Mouse (Mus musculus): ENCODE measurements around the gene Zmynd8. TPM values are rescaled to one million over a fixed set of nuclear protein-coding genes. Genes with fewer than 3 reads are reported as not detected.

Gene Zmynd8
- polyA plus RNA-seq, 1 experiment from 2014 or later: 43.5 TPM

GRCm38 (mm10) chr2:165822478-165822877 lies 76.3 kb downstream of the Zmynd8 start:
- Histone ChIP-seq H3K9me3 (ENCODE audit: control insufficient read depth, low read length) (no peaks in the 10 kb centered on the region), H3K4me1 (ENCODE audit: control insufficient read depth, insufficient read depth, low read length) (peaks cover 3% of the 10 kb centered on the region; the same call in 1 of the 2 replicates), H3K36me3 (ENCODE audit: control insufficient read depth, insufficient read depth, low read length) (peaks cover 25% of the 10 kb centered on the region), H3K4me3 (ENCODE audit: low read depth, low read length) (no peak overlapping the region), H3K9ac (ENCODE audit: low read length) (no peak overlapping the region), H3K27me3 (ENCODE audit: control insufficient read depth, insufficient read depth, low read length) (no peaks in the 10 kb centered on the region), H3K27ac (replicated peaks; ENCODE audit: low read depth, low read length) (no peak overlapping the region), H3K4me2 (ENCODE audit: low read depth, severe bottlenecking) (no peak overlapping the region)
- DNase-seq (ENCODE audit: low spot score) (no peak), ATAC-seq (ENCODE audit: insufficient number of reproducible peaks, low FRiP score, low TSS enrichment, low read depth) (no peak)
- 91% methylated on average over 15 of the region's 15 CpGs for WGBS

GRCm38 (mm10) chr2:165821671-165822070 lies 77.1 kb downstream of the Zmynd8 start:
- DNase-seq (ENCODE audit: low spot score) (no peak), ATAC-seq (ENCODE audit: insufficient number of reproducible peaks, low FRiP score, low TSS enrichment, low read depth) (no peak)
- Histone ChIP-seq H3K36me3 (ENCODE audit: control insufficient read depth, insufficient read depth, low read length) (peaks cover 25% of the 10 kb centered on the region), H3K4me1 (ENCODE audit: control insufficient read depth, insufficient read depth, low read length) (no peaks in the 10 kb centered on the region), H3K27me3 (ENCODE audit: control insufficient read depth, insufficient read depth, low read length) (no peaks in the 10 kb centered on the region), H3K27ac (replicated peaks; ENCODE audit: low read depth, low read length) (no peak overlapping the region), H3K4me3 (ENCODE audit: low read depth, low read length) (no peak overlapping the region), H3K9me3 (ENCODE audit: control insufficient read depth, low read length) (no peaks in the 10 kb centered on the region), H3K4me2 (ENCODE audit: low read depth, severe bottlenecking) (no peak overlapping the region), H3K9ac (ENCODE audit: low read length) (no peak overlapping the region)
- WGBS: 89% methylated on average over 12 of the region's 12 CpGs

GRCm38 (mm10) chr2:165820504-165821095 lies 78.2 kb downstream of the Zmynd8 start:
- no peak for ATAC-seq (ENCODE audit: insufficient number of reproducible peaks, low FRiP score, low TSS enrichment, low read depth)
- Histone ChIP-seq H3K4me2 (ENCODE audit: low read depth, severe bottlenecking) (no peak overlapping the region), H3K9me3 (ENCODE audit: control insufficient read depth, low read length) (no peaks in the 10 kb centered on the region), H3K9ac (ENCODE audit: low read length) (no peak overlapping the region), H3K4me1 (ENCODE audit: control insufficient read depth, insufficient read depth, low read length) (no peaks in the 10 kb centered on the region), H3K4me3 (ENCODE audit: low read depth, low read length) (no peak overlapping the region), H3K27ac (replicated peaks; ENCODE audit: low read depth, low read length) (no peak overlapping the region), H3K27me3 (ENCODE audit: control insufficient read depth, insufficient read depth, low read length) (no peaks in the 10 kb centered on the region), H3K36me3 (ENCODE audit: control insufficient read depth, insufficient read depth, low read length) (peaks cover 25% of the 10 kb centered on the region)
- no peak for DNase-seq (ENCODE audit: low spot score)
- WGBS: 82% methylated on average over 15 of the region's 15 CpGs

GRCm38 (mm10) chr2:165820073-165820472 lies 78.7 kb downstream of the Zmynd8 start:
- Histone ChIP-seq H3K9ac (ENCODE audit: low read length) (no peak overlapping the region), H3K4me1 (ENCODE audit: control insufficient read depth, insufficient read depth, low read length) (no peaks in the 10 kb centered on the region), H3K4me2 (ENCODE audit: low read depth, severe bottlenecking) (no peak overlapping the region), H3K9me3 (ENCODE audit: control insufficient read depth, low read length) (no peaks in the 10 kb centered on the region), H3K27me3 (ENCODE audit: control insufficient read depth, insufficient read depth, low read length) (no peaks in the 10 kb centered on the region), H3K27ac (replicated peaks; ENCODE audit: low read depth, low read length) (no peak overlapping the region), H3K4me3 (ENCODE audit: low read depth, low read length) (no peak overlapping the region), H3K36me3 (ENCODE audit: control insufficient read depth, insufficient read depth, low read length) (peaks cover 24% of the 10 kb centered on the region)
- ATAC-seq (ENCODE audit: insufficient number of reproducible peaks, low FRiP score, low TSS enrichment, low read depth) (no peak), DNase-seq (ENCODE audit: low spot score) (no peak)
- 95% methylated on average over 3 of the region's 3 CpGs for WGBS

GRCm38 (mm10) chr2:165818985-165819948 lies 79.5 kb downstream of the Zmynd8 start:
- Histone ChIP-seq H3K27me3 (ENCODE audit: control insufficient read depth, insufficient read depth, low read length) (no peaks in the 10 kb centered on the region), H3K4me3 (ENCODE audit: low read depth, low read length) (no peak overlapping the region), H3K4me1 (ENCODE audit: control insufficient read depth, insufficient read depth, low read length) (no peaks in the 10 kb centered on the region), H3K9me3 (ENCODE audit: control insufficient read depth, low read length) (no peaks in the 10 kb centered on the region), H3K27ac (replicated peaks; ENCODE audit: low read depth, low read length) (no peak overlapping the region), H3K36me3 (ENCODE audit: control insufficient read depth, insufficient read depth, low read length) (peaks cover 26% of the 10 kb centered on the region), H3K4me2 (ENCODE audit: low read depth, severe bottlenecking) (no peak overlapping the region), H3K9ac (ENCODE audit: low read length) (no peak overlapping the region)
- 82% methylated on average over 10 of the region's 10 CpGs for WGBS
- ATAC-seq (ENCODE audit: insufficient number of reproducible peaks, low FRiP score, low TSS enrichment, low read depth): peak; percentile 47; the same call in 1 of the 2 replicates
- DNase-seq (ENCODE audit: low spot score): peak; percentile 70

GRCm38 (mm10) chr2:165818570-165818969 lies 80.2 kb downstream of the Zmynd8 start:
- DNase-seq (ENCODE audit: low spot score) (no peak), ATAC-seq (ENCODE audit: insufficient number of reproducible peaks, low FRiP score, low TSS enrichment, low read depth) (no peak)
- no peak overlapping the region for H3K27ac ChIP-seq (replicated peaks; ENCODE audit: low read depth, low read length)
- H3K27me3 ChIP-seq (ENCODE audit: control insufficient read depth, insufficient read depth, low read length): no peaks in the 10 kb centered on the region
- 93% methylated on average over 6 of the region's 6 CpGs for WGBS
- H3K4me1 ChIP-seq (ENCODE audit: control insufficient read depth, insufficient read depth, low read length): no peaks in the 10 kb centered on the region
- H3K4me2 ChIP-seq (ENCODE audit: low read depth, severe bottlenecking): no peak overlapping the region
- no peak overlapping the region for H3K9ac ChIP-seq (ENCODE audit: low read length)
- H3K9me3 ChIP-seq (ENCODE audit: control insufficient read depth, low read length): no peaks in the 10 kb centered on the region
- no peak overlapping the region for H3K4me3 ChIP-seq (ENCODE audit: low read depth, low read length)
- peaks cover 20% of the 10 kb centered on the region for H3K36me3 ChIP-seq (ENCODE audit: control insufficient read depth, insufficient read depth, low read length)

GRCm38 (mm10) chr2:165817437-165817836 lies 81.4 kb downstream of the Zmynd8 start:
- Histone ChIP-seq H3K9ac (ENCODE audit: low read length) (no peak overlapping the region), H3K4me3 (ENCODE audit: low read depth, low read length) (no peak overlapping the region), H3K27ac (replicated peaks; ENCODE audit: low read depth, low read length) (no peak overlapping the region), H3K4me1 (ENCODE audit: control insufficient read depth, insufficient read depth, low read length) (no peaks in the 10 kb centered on the region), H3K27me3 (ENCODE audit: control insufficient read depth, insufficient read depth, low read length) (no peaks in the 10 kb centered on the region), H3K4me2 (ENCODE audit: low read depth, severe bottlenecking) (no peak overlapping the region), H3K36me3 (ENCODE audit: control insufficient read depth, insufficient read depth, low read length) (peaks cover 18% of the 10 kb centered on the region), H3K9me3 (ENCODE audit: control insufficient read depth, low read length) (no peaks in the 10 kb centered on the region)
- DNase-seq (ENCODE audit: low spot score) (no peak), ATAC-seq (ENCODE audit: insufficient number of reproducible peaks, low FRiP score, low TSS enrichment, low read depth) (no peak)
- WGBS: 97% methylated on average over 10 of the region's 10 CpGs

- DNase-seq (ENCODE audit: low spot score): no peak
- Histone ChIP-seq H3K27me3 (ENCODE audit: control insufficient read depth, insufficient read depth, low read length) (no peaks in the 10 kb centered on the region), H3K27ac (replicated peaks; ENCODE audit: low read depth, low read length) (no peak overlapping the region), H3K4me1 (ENCODE audit: control insufficient read depth, insufficient read depth, low read length) (no peaks in the 10 kb centered on the region), H3K36me3 (ENCODE audit: control insufficient read depth, insufficient read depth, low read length) (peaks cover 24% of the 10 kb centered on the region), H3K4me3 (ENCODE audit: low read depth, low read length) (no peak overlapping the region), H3K9ac (ENCODE audit: low read length) (no peak overlapping the region; the same call in 1 of the 2 replicates), H3K9me3 (ENCODE audit: control insufficient read depth, low read length) (no peaks in the 10 kb centered on the region), H3K4me2 (ENCODE audit: low read depth, severe bottlenecking) (no peak overlapping the region)
- WGBS: 92% methylated on average over 27 of the region's 28 CpGs
- no peak for ATAC-seq (ENCODE audit: insufficient number of reproducible peaks, low FRiP score, low TSS enrichment, low read depth)
Measured at GRCm38 (mm10) chr2:165815103-165815880, 83.5 kb downstream of the Zmynd8 start.
